Mouse (Mus musculus) heart, postnatal 0 days (tissue): ENCODE data around the gene Wnt7b. TPM values are rescaled to one million over a fixed set of nuclear protein-coding genes. Genes with fewer than 3 reads are reported as not detected.
A peak's percentile ranks its signal among the peaks of the same experiment; 100 is the strongest.

Experiments
- ATAC-seq: fragments of 200-750 bp; cut with Nextera tagmentation; 2 replicates; pipeline ENCODE4 v1.8.0; 2017; ENCODE audit warnings: low read depth, moderate number of reproducible peaks, moderate library complexity; ENCODE audit not compliant: insufficient read depth
- DNase-seq: peaks from one replicate; pipeline ENCODE4 v3.0.0-alpha.2; 2016; ENCODE audit warnings: low spot score
- H3K27ac ChIP-seq: fragments of 300-500 bp; sonication (generic); 2 replicates; pipeline ENCODE4 v1.5.1; 2014; ENCODE audit warnings: low read depth, mild to moderate bottlenecking
- H3K27me3 ChIP-seq: fragments of 300-500 bp; sonication (generic); 2 replicates; pipeline ENCODE4 v1.6.1; 2014; ENCODE audit warnings: low read length, mixed read lengths; ENCODE audit not compliant: control insufficient read depth, insufficient read depth
- H3K36me3 ChIP-seq: fragments of 300-500 bp; sonication (generic); replicated peaks from 2 replicates; pipeline ENCODE4 v1.6.1; 2014; ENCODE audit warnings: low read length, mixed read lengths; ENCODE audit not compliant: control insufficient read depth, insufficient read depth
- H3K4me1 ChIP-seq: fragments of 300-500 bp; sonication (generic); 2 replicates; pipeline ENCODE4 v1.6.1; 2014; ENCODE audit warnings: antibody characterized with exemption; ENCODE audit not compliant: control insufficient read depth, insufficient read depth
- H3K4me2 ChIP-seq: fragments of 300-500 bp; sonication (generic); 2 replicates; pipeline ENCODE4 v1.6.1; 2014; ENCODE audit warnings: low read depth, mild to moderate bottlenecking, low read length, moderate library complexity
- H3K4me3 ChIP-seq: fragments of 300-500 bp; sonication (generic); 2 replicates; pipeline ENCODE4 v1.5.1; 2014; ENCODE audit warnings: low read depth, low read length
- H3K9ac ChIP-seq: fragments of 300-500 bp; sonication (generic); replicated peaks from 2 replicates; pipeline ENCODE4 v1.6.1; 2014; ENCODE audit warnings: low read depth, low read length, mixed read lengths
- H3K9me3 ChIP-seq: fragments of 300-500 bp; sonication (generic); replicated peaks from 2 replicates; pipeline ENCODE4 v1.6.1; 2016; ENCODE audit warnings: low read length; ENCODE audit not compliant: control insufficient read depth
- CTCF ChIP-seq: IDR thresholded peaks from 2 replicates; pipeline ENCODE4 v1.5.1; 2016; ENCODE audit warnings: antibody characterized with exemption, control low read depth, low read depth
- EP300 ChIP-seq: IDR thresholded peaks from 2 replicates; pipeline ENCODE4 v1.6.1; 2016; ENCODE audit warnings: antibody characterized with exemption, low read depth
- WGBS: fragments of 180-500 bp; shearing (Covaris S2); extraction: QIAGEN DNeasy Blood & Tissue Kit; methylation state at CpG from one replicate; pipeline ENCODE4 v1.1.7; 2014; 5-methylcytosine and 5-hydroxymethylcytosine counted together
- polyA plus RNA-seq: library from polyadenylated mRNA; unstranded; fragments of >200 nt; fragmentation: Nextera tagmentation; extraction: Ambion mirVana; gene quantifications from 2 replicates; pipeline ENCODE4 v1.2.1, GENCODE M21; 2015
- total RNA-seq: library from RNA; depleted of rRNA; stranded (reverse); fragments of >200 nt; gene quantifications from 2 replicates; pipeline ENCODE4 v1.2.3, GENCODE M21; 2014; ENCODE audit warnings: low replicate concordance

Wnt7b gene
- total and polyA plus RNA-seq, 2 experiments from 2014 or later, result 0.10 to 2.6 TPM

DNA sequence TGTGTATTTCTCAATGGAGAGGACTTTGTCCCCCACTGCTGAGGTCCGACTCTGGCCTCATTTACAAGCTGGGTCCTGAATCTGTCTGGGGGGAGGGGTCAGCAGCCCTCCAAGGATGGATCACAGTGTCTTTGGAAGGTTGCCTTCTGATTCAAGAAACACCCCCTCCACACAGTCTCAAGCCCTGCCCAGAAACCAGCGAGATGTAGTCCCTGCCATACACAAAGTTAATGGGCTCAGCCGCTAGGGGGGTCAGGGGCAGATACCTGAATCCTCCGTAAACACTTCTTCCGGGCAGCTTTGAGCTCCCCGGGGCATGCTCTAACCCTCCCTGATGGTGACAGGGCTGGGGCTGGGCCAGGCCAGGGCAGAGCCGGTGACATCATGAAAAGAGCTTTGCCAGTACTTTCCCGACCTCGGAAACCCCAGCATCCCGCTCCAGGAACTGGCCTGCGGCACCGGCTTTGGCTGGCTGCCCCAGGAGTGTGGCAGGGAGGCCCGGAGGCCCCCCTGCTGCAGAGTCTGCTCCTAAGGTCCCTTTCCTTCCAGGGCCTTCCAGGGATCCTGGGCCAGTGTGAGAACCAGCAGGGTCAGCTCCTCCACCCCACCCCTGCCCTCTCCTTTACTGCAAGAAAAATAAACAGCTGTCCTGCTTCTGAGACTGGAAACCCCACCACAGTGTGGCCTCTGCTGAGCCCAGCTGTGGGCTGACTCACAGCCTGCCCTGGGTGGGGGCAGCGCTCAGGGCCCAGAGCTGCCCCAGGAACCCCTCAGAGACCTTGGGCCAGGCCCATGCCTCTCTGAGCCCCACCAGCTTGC, 58.9 kb downstream of the Wnt7b start:
- Histone ChIP-seq H3K27me3 (peaks cover 23% of the 10 kb centered on the region), H3K4me2 (peak overlapping the region; percentile 46), H3K4me1 (no peaks in the 10 kb centered on the region), H3K9ac (no peak overlapping the region), H3K9me3 (no peaks in the 10 kb centered on the region), H3K27ac (no peak overlapping the region), H3K36me3 (no peaks in the 10 kb centered on the region), H3K4me3 (peak overlapping the region; percentile 9; the same call in 1 of the 2 replicates)
- 7% methylated on average over 14 of the region's 14 CpGs for WGBS
- ATAC-seq, result peak; percentile 80
- peak; percentile 60 for DNase-seq
- TF ChIP-seq CTCF, result no peak
- no peak for TF ChIP-seq EP300

DNA sequence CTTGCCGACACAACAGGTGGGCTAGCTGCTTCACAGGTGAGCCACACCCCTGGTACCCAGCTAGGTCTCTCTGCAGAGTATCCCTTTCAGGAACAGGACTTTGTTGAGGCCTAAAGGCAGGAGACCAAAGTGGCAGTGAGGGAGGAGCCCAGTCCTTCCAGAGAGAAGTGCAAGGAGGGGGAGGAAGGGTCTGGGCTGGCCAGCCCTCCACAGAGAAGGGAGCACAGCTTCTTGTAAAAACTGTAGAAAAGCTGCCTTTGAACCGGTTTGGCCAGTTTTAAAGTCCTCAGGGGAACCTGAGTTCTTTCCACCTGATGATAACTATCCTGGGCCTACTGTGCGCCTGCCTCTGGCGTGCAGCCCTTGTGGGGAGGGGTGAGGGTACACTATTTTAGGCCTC, 62.8 kb downstream of the Wnt7b start:
- Histone ChIP-seq H3K27ac (no peak overlapping the region), H3K9ac (no peak overlapping the region), H3K4me2 (no peak overlapping the region), H3K36me3 (no peaks in the 10 kb centered on the region), H3K4me1 (no peaks in the 10 kb centered on the region), H3K4me3 (no peak overlapping the region), H3K9me3 (no peaks in the 10 kb centered on the region), H3K27me3 (peaks cover 15% of the 10 kb centered on the region)
- no peak for ATAC-seq
- TF ChIP-seq CTCF (no peak), EP300 (no peak)
- DNase-seq, result no peak
- 72% methylated on average over 4 of the region's 4 CpGs for WGBS

DNA sequence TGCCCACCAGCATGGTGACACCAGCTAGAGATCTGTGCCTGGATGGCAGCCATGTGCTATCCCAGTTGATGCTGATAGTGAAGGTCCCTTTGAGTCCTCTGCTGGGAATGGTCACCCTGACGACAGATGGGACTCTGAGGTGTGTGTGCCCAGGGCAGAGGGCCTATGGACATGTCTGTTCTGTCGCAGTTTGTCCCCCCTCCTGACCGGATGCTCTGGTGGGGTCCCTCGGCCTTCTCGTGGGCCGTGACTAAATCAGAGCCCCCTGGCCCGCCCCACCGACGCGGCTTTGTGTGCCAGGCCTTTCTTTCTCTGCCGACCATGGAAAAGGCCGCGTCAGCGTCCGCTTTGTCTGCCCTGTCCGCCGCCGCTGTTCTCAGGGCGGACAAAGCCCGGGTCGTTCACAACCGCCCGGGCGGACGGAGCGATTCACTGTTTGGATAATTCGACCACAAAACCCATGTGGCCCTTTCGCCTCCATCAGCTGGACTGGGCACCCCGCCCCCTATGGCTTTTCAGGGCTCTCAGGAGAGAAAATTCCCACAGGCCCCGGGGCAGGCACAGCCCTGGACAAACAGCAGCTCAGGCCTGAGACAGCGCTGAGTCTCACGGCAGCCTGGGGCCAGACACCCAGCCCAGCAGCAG, 74.8 kb downstream of the Wnt7b start:
- no peak for ATAC-seq
- no peaks in the 10 kb centered on the region for H3K27me3 ChIP-seq
- H3K9me3 ChIP-seq, result no peaks in the 10 kb centered on the region
- DNase-seq, result no peak
- no peak overlapping the region for H3K4me2 ChIP-seq
- TF ChIP-seq CTCF (no peak), EP300 (no peak)
- no peak overlapping the region for H3K27ac ChIP-seq
- no peak overlapping the region for H3K4me3 ChIP-seq
- no peak overlapping the region for H3K9ac ChIP-seq
- H3K36me3 ChIP-seq, result no peaks in the 10 kb centered on the region
- WGBS, result 81% methylated on average over 32 of the region's 32 CpGs
- no peaks in the 10 kb centered on the region for H3K4me1 ChIP-seq

DNA sequence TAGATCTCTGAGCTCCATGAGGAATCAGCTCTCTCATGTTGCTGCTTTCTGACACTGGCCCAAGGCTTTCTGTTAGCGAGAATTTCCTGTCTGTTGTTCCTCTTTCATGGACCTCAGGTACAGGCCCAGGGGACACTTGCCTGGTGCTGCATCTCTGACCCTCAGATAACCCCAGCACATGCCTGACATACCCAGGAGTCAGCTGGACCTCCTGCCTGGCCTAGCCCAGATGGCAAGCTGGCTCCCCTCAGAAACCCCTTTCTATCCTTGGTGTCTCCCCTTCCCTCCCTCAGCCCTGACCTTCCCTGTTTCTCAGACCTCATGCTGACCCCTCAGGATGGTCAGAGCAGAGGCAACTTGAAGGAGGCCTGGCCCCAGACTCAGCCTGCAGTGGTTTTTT, 75.6 kb downstream of the Wnt7b start:
- Histone ChIP-seq H3K27ac (no peak overlapping the region), H3K4me3 (no peak overlapping the region), H3K9me3 (no peaks in the 10 kb centered on the region), H3K27me3 (no peaks in the 10 kb centered on the region), H3K4me2 (no peak overlapping the region), H3K36me3 (no peaks in the 10 kb centered on the region), H3K9ac (no peak overlapping the region), H3K4me1 (no peaks in the 10 kb centered on the region)
- WGBS, result 62% methylated on average over 1 of the region's 1 CpGs
- DNase-seq (no peak), ATAC-seq (no peak)
- TF ChIP-seq CTCF, result no peak
- no peak for TF ChIP-seq EP300

DNA sequence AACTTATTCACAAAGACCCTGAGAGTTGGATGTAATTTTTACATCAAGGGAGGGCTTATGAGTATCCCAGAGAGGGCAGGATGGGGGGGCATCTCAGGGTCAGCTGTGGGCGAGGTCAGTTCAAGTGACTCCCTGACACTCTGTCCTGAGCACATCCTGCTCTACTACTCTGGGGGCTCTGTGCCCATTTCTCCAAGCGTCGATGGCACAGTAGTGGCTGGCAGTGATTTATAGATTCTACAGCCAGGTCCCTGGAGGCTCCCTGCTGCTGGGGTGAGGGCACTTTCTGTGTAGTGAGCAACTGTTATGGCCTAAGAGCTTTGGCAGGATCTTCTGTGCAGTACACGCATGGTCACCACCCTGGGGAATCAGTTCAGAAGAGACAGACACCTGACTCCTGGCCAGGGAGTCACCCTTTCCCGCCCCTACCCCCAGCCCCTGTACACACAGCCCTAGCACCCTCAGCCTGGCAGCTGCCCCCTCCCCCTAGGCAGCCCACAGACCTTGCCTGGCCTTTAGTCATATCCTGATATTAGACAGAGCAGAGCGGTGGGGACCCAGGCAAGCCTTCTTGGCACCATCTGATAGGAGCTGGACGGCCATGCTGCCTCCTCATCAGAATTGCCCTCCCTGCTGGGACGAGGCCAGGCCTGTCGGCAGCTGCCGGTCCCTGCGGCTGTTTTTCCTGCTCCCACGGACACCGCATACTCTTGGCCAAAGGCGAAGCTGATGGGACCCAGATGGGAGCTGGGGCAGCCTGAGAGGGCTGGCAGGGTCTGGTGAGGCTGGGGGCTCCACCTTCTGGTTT, 77.0 kb downstream of the Wnt7b start:
- H3K9ac ChIP-seq, result no peak overlapping the region
- no peak overlapping the region for H3K4me2 ChIP-seq
- H3K27ac ChIP-seq, result no peak overlapping the region
- 38% methylated on average over 14 of the region's 14 CpGs for WGBS
- H3K36me3 ChIP-seq, result no peaks in the 10 kb centered on the region
- H3K9me3 ChIP-seq, result no peaks in the 10 kb centered on the region
- ATAC-seq, result no peak
- TF ChIP-seq EP300 (no peak), CTCF (0 out of 2 replicates have a peak, but pooled peaks have one; percentile 10)
- H3K4me1 ChIP-seq, result no peaks in the 10 kb centered on the region
- H3K27me3 ChIP-seq, result no peaks in the 10 kb centered on the region
- no peak overlapping the region for H3K4me3 ChIP-seq
- no peak for DNase-seq
